8 mouse cellular contexts compared by ENCODE assay signal in genomic region chr8:105880754-105881520, GRCm38 (mm10). TPM values are rescaled to one million over a fixed set of nuclear protein-coding genes. Genes with fewer than 3 reads are reported as not detected.
DNase-seq lines count a peak whose midpoint lies in the region; ATAC-seq lines count a peak whose summit lies in the region.

Edc4 (plus strand) TSS chr8:105880881.

- peaks cover 41% of the 10 kb centered on the region for H3K36me3 ChIP-seq in lung, embryonic 16.5 days (ENCODE audit: control insufficient read depth, insufficient read depth, low read length)

- no peaks in the 10 kb centered on the region for H3K27me3 ChIP-seq in lung, embryonic 16.5 days (ENCODE audit: control insufficient read depth, insufficient read depth, low read depth, low read length)

- peak within 1 kb of the TSS; percentile 93 for H3K4me2 ChIP-seq in lung, embryonic 16.5 days (ENCODE audit: low read depth, low read length)

- peaks cover 13% of the 10 kb centered on the region for H3K4me1 ChIP-seq in lung, embryonic 16.5 days (replicated peaks; ENCODE audit: control insufficient read depth, insufficient read depth, low read length)

- WGBS in lung, embryonic 16.5 days = under 1% methylated on average over 45 of the region's 45 CpGs

- H3K9ac ChIP-seq in lung, embryonic 16.5 days (ENCODE audit: low read length) = peak within 1 kb of the TSS; percentile 94

- peak; percentile 89 for DNase-seq in MN1 (ENCODE audit: low spot score)
- DNase-seq in cerebellum, adult 8-10 months = peak; percentile 86
- peak; percentile 73 to 82 for DNase-seq in layer of hippocampus, adult 8-10 months (ENCODE audit: low spot score in 2 of 2)
- peak; percentile 58 for DNase-seq in ovary, adult 18-20 months (ENCODE audit: low spot score)
- DNase-seq in thymus, postnatal 0 days (ENCODE audit: low spot score) = peak; percentile 86

- H3K9me3 ChIP-seq in lung, embryonic 16.5 days (ENCODE audit: control insufficient read depth, low read length) = no peaks in the 10 kb centered on the region

- H3K27ac ChIP-seq in lung, embryonic 16.5 days (ENCODE audit: low read length) = peak within 1 kb of the TSS; percentile 56

- H3K4me3 ChIP-seq in lung, embryonic 16.5 days (ENCODE audit: low read length) = peak within 1 kb of the TSS; percentile 89

- ATAC-seq in frontal cortex, adult (ENCODE audit: low TSS enrichment) = peak; percentile 84
- peak; percentile 79 to 94 for ATAC-seq in hematopoietic stem cell, adult 5-6 weeks (replicated peaks in 1 of 2; ENCODE audit: insufficient read depth in 1 of 2, low FRiP score in 2 of 2, low TSS enrichment in 1 of 2, low read depth in 1 of 2, poor library complexity in 2 of 2, severe bottlenecking in 2 of 2)
- peak; percentile 90 for ATAC-seq in lung, embryonic 16.5 days (ENCODE audit: low read depth)

RNA-seq across cellular contexts. Expression of gene Edc4, which starts in this region (rescaled TPM):
- 23.4 and 40.6 TPM in 2 replicates for total RNA-seq in hematopoietic stem cell, adult 5-6 weeks (2017)
- 10 to 100 TPM; 65.0 to 72.8 (median 69.3) TPM for total RNA-seq in layer of hippocampus, adult 8-10 months (2022)
- 50.2 and 51.8 TPM in 2 replicates for polyA plus RNA-seq in lung, embryonic 16.5 days (2015; fragmentation: Nextera tagmentation; extraction: Ambion mirVana)
- polyA plus RNA-seq in thymus, postnatal 0 days (2015; fragmentation: Nextera tagmentation; extraction: Ambion mirVana) = 35.6 and 39.0 TPM in 2 replicates

Comparison
In these comparisons a context has a peak if more than half of its experiments do, and no peak if none do; other contexts are left out.
1. Peak in every context shown above with its lines: DNase-seq, ATAC-seq, H3K4me3 ChIP-seq and H3K27ac ChIP-seq.